Mouse (Mus musculus) MEL (cell line): ENCODE results near the gene Araf.
A peak's percentile ranks its signal among the peaks of the same experiment; 100 is the strongest.

Experiments
- BHLHE40 ChIP-seq: IDR thresholded peaks from 2 replicates; pipeline ENCODE4 v1.6.1; 2012; ENCODE audit warnings: low read depth, mild to moderate bottlenecking, inconsistent platforms, low read length, improper control_type of control experiment, borderline replicate concordance
- CHD1 ChIP-seq: IDR thresholded peaks from 2 replicates; pipeline ENCODE4 v1.6.1; 2012; ENCODE audit warnings: low read depth, mild to moderate bottlenecking, inconsistent platforms, low read length, improper control_type of control experiment
- CTCF ChIP-seq, 3 experiments: IDR thresholded peaks in 2 of 3; conservative IDR thresholded peaks in 1 of 3; 2 replicates each; pipeline ENCODE4 v1.5.1; 2011 to 2012; ENCODE audit warnings: low read length in 3 of 3, low read depth in 2 of 3, mild to moderate bottlenecking in 2 of 3, improper control_type of control experiment in 1 of 3, inconsistent platforms in 1 of 3, mixed read lengths in 1 of 3, moderate library complexity in 1 of 3; ENCODE audit not compliant: control insufficient read depth in 1 of 3, insufficient read depth in 1 of 3, poor library complexity in 1 of 3, severe bottlenecking in 1 of 3
- E2F4 ChIP-seq: IDR thresholded peaks from 2 replicates; pipeline ENCODE4 v1.6.1; 2011; ENCODE audit warnings: low read depth, low read length, improper control_type of control experiment, borderline replicate concordance
- EP300 ChIP-seq, 2 experiments: IDR thresholded peaks; 2 replicates each; pipeline ENCODE4 v1.6.1; 2011; ENCODE audit warnings: improper control_type of control experiment in 2 of 2, low read length in 2 of 2, low read depth in 1 of 2, mild to moderate bottlenecking in 1 of 2
- GABPA ChIP-seq: IDR thresholded peaks from 2 replicates; pipeline ENCODE4 v1.6.1; 2012; ENCODE audit warnings: low read depth, mild to moderate bottlenecking, inconsistent platforms, low read length, improper control_type of control experiment, moderate library complexity
- GATA1 ChIP-seq: IDR thresholded peaks from 2 replicates; pipeline ENCODE4 v1.6.1; 2011; ENCODE audit warnings: low read depth, low read length, improper control_type of control experiment
- POLR2A ChIP-seq, 2 experiments: IDR thresholded peaks; 2 replicates each; pipeline ENCODE4 v1.6.1; 2011 to 2012; ENCODE audit warnings: low read length in 2 of 2, mild to moderate bottlenecking in 2 of 2, control low read depth in 1 of 2, improper control_type of control experiment in 1 of 2, low read depth in 1 of 2, moderate library complexity in 1 of 2; ENCODE audit not compliant: control insufficient read depth in 1 of 2, insufficient read depth in 1 of 2, poor library complexity in 1 of 2
- POLR2AphosphoS5 ChIP-seq: IDR thresholded peaks from 2 replicates; pipeline ENCODE4 v1.6.1; 2012; ENCODE audit warnings: low read depth, borderline replicate concordance, mild to moderate bottlenecking, inconsistent platforms, low read length, moderate library complexity, mixed read lengths

DNA sequence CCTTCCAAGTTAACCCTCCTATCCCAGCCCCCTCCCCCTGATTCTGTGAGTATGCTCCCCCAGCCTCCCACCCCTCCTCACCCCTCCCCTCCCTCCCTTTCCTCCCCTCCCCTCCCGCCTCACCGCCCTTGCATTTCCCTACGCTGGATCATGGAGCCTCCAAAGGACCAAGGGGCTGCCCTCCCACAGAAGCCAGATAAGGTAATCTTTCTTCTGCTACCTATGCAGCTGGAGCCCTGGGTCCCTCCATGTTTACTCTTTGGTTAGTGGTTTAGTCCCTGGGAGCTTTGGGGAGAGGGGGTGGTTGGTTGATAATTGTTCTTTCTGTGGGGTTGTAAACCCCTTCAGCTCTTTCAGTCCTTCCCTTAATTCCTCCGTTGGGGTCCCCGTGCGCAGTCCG lies at the start of gene Araf:
- TF ChIP-seq GABPA (no peak), BHLHE40 (no peak), E2F4 (no peak), GATA1 (no peak), CHD1 (0 out of 2 replicates have a peak, but pooled peaks have one; percentile 20), EP300 (IDR thresholded peaks at IDR 0.05; ENCODE audit: low read depth in 1 of 2, low read length in 2 of 2) (no peak), CTCF (IDR thresholded peaks at IDR 0.05 in 2 of 3, conservative IDR thresholded peaks at IDR 0.05 in 1 of 3; ENCODE audit: control insufficient read depth in 1 of 3, insufficient read depth in 1 of 3, low read depth in 2 of 3, low read length in 3 of 3, poor library complexity in 1 of 3, severe bottlenecking in 1 of 3) (no peak), POLR2AphosphoS5 (no peak), POLR2A (IDR thresholded peaks at IDR 0.05; ENCODE audit: control insufficient read depth in 1 of 2, insufficient read depth in 1 of 2, low read depth in 1 of 2, low read length in 2 of 2, poor library complexity in 1 of 2) (no peak)
